12 mouse cellular contexts compared by ENCODE assay signal in genomic region chr11:54007717-54008116, GRCm38 (mm10). TPM values are rescaled to one million over a fixed set of nuclear protein-coding genes. Genes with fewer than 3 reads are reported as not detected.
DNase-seq lines count a peak whose midpoint lies in the region; ATAC-seq and TF ChIP-seq lines count a peak whose summit lies in the region.
"Had no signal": no experiment of that assay in that cellular context is flagged by ENCODE, and none has a peak within 500 bp of the region (broad histone marks: within the 10 kb centered on the region; RNA-seq: fewer than 3 reads in every experiment).

No protein-coding gene starts in this region.

- peak; percentile 80 for ATAC-seq in forebrain, postnatal 0 days
- ATAC-seq in forebrain, embryonic 13.5 days = no peak
- ATAC-seq in liver, embryonic 16.5 days (ENCODE audit: low read depth) = no peak
- no peak for ATAC-seq in megakaryocyte, adult 5-6 weeks (ENCODE audit: poor library complexity, severe bottlenecking)
- ATAC-seq: intestine, postnatal 0 days; midbrain, embryonic 13.5 days had no signal

- no peak for TF ChIP-seq CTCF in forebrain, postnatal 0 days (IDR thresholded peaks at IDR 0.05; ENCODE audit: low read depth)

- WGBS in forebrain, postnatal 0 days = 79% methylated on average over 11 of the region's 11 CpGs
- 93% methylated on average over 11 of the region's 11 CpGs for WGBS in forebrain, embryonic 13.5 days
- WGBS in liver, embryonic 16.5 days (ENCODE audit: insufficient replicate concordance) = 91% methylated on average over 11 of the region's 11 CpGs

- H3K9ac ChIP-seq in forebrain, postnatal 0 days = no peak overlapping the region
- H3K9ac ChIP-seq in forebrain, embryonic 13.5 days = no peak overlapping the region
- no peak overlapping the region for H3K9ac ChIP-seq in liver, embryonic 16.5 days (ENCODE audit: low read depth, low read length)
- H3K9ac ChIP-seq: midbrain, embryonic 13.5 days had no signal

- no peak overlapping the region for H3K27ac ChIP-seq in forebrain, postnatal 0 days (ENCODE audit: low read depth, low read length)
- no peak overlapping the region for H3K27ac ChIP-seq in forebrain, embryonic 13.5 days
- peak overlapping the region; percentile 95; the same call in 1 of the 2 replicates for H3K27ac ChIP-seq in liver, embryonic 16.5 days (ENCODE audit: low read length)
- H3K27ac ChIP-seq: layer of hippocampus, adult 2 months; midbrain, embryonic 13.5 days had no signal

- intact Hi-C loops in left cerebral cortex, postnatal 4 days (cut with DNase I) = loop anchor here (10.0 kb wide), 1 partner anchor 527 kb away; no protein-coding TSS in a partner anchor

- DNase-seq in forebrain, postnatal 0 days = peak; percentile 23
- DNase-seq in left cerebral cortex, postnatal 4 days = peak; percentile 88
- DNase-seq in left cerebral cortex, adult 9 months (ENCODE audit: low spot score in 2 of 2) = no peak
- DNase-seq in cerebellum, adult 8-10 months = peak; percentile 83
- no peak for DNase-seq in right cerebral cortex, postnatal 36 days (ENCODE audit: low spot score in 2 of 2)

- no peaks in the 10 kb centered on the region for H3K4me1 ChIP-seq in forebrain, postnatal 0 days (ENCODE audit: insufficient read depth)
- H3K4me1 ChIP-seq in forebrain, embryonic 13.5 days = no peaks in the 10 kb centered on the region
- H3K4me1 ChIP-seq in liver, embryonic 16.5 days (ENCODE audit: control insufficient read depth, low read depth, low read length) = peaks cover 50% of the 10 kb centered on the region
- H3K4me1 ChIP-seq: midbrain, embryonic 13.5 days had no signal

- no peaks in the 10 kb centered on the region for H3K9me3 ChIP-seq in forebrain, postnatal 0 days (ENCODE audit: low read length)
- no peaks in the 10 kb centered on the region for H3K9me3 ChIP-seq in forebrain, embryonic 13.5 days (replicated peaks)
- H3K9me3 ChIP-seq in liver, embryonic 16.5 days (replicated peaks; ENCODE audit: control insufficient read depth, low read length) = no peaks in the 10 kb centered on the region
- H3K9me3 ChIP-seq: midbrain, embryonic 13.5 days had no signal

- H3K36me3 ChIP-seq in forebrain, postnatal 0 days (ENCODE audit: insufficient read depth) = no peaks in the 10 kb centered on the region
- no peaks in the 10 kb centered on the region for H3K36me3 ChIP-seq in forebrain, embryonic 13.5 days (ENCODE audit: poor library complexity, severe bottlenecking)
- H3K36me3 ChIP-seq in liver, embryonic 16.5 days (ENCODE audit: control insufficient read depth, insufficient read depth) = peaks cover 18% of the 10 kb centered on the region
- H3K36me3 ChIP-seq: midbrain, embryonic 13.5 days had no signal

- H3K27me3 ChIP-seq in forebrain, postnatal 0 days (ENCODE audit: insufficient read depth, low read length) = no peaks in the 10 kb centered on the region
- H3K27me3 ChIP-seq in forebrain, embryonic 13.5 days = no peaks in the 10 kb centered on the region
- no peaks in the 10 kb centered on the region for H3K27me3 ChIP-seq in liver, embryonic 16.5 days (ENCODE audit: control insufficient read depth, insufficient read depth, low read depth, low read length)
- H3K27me3 ChIP-seq: midbrain, embryonic 13.5 days had no signal

- no peak overlapping the region for H3K4me3 ChIP-seq in forebrain, postnatal 0 days (ENCODE audit: low read depth, low read length)
- H3K4me3 ChIP-seq in forebrain, embryonic 13.5 days = no peak overlapping the region
- no peak overlapping the region for H3K4me3 ChIP-seq in liver, embryonic 16.5 days (ENCODE audit: low read depth, low read length)
- H3K4me3 ChIP-seq: layer of hippocampus, adult 2 months; midbrain, embryonic 13.5 days had no signal

- no peak overlapping the region for H3K4me2 ChIP-seq in forebrain, postnatal 0 days (ENCODE audit: low read depth)
- H3K4me2 ChIP-seq in forebrain, embryonic 13.5 days = no peak overlapping the region
- no peak overlapping the region for H3K4me2 ChIP-seq in liver, embryonic 16.5 days (ENCODE audit: low read depth, low read length)
- H3K4me2 ChIP-seq: heart, embryonic 11.5 days; midbrain, embryonic 13.5 days had no signal

RNA-seq across cellular contexts. Expression of gene Slc22a4, which starts 20.2 kb away (rescaled TPM):
- 3.7 and 4.7 TPM in 2 replicates for total RNA-seq in forebrain, postnatal 0 days (2014; rRNA removed)
- 3.3 and 4.0 TPM in 2 replicates for polyA plus RNA-seq in forebrain, postnatal 0 days (2015; fragmentation: Nextera tagmentation; extraction: Ambion mirVana)
- polyA plus RNA-seq in forebrain, embryonic 13.5 days (2015; fragmentation: Nextera tagmentation; extraction: Ambion mirVana) = 0.21 and 0.74 TPM in 2 replicates
- total RNA-seq in left cerebral cortex, postnatal 4 days (2021) = 1 to 10 TPM; 4.0 to 4.7 TPM
- 34.8 and 39.3 TPM in 2 replicates for polyA plus RNA-seq in liver, embryonic 16.5 days (2015; fragmentation: Nextera tagmentation; extraction: Ambion mirVana)
- total RNA-seq in megakaryocyte, adult 5-6 weeks (2015) = 6.8 and 11.0 TPM in 2 replicates
- 8.0 and 8.5 TPM in 2 replicates for total RNA-seq in megakaryocyte, adult 5-6 weeks (2017)

RNA-seq across cellular contexts. Expression of gene Slc22a21, which starts 27.6 kb away (rescaled TPM):
- 3.3 and 5.1 TPM in 2 replicates for total RNA-seq in forebrain, postnatal 0 days (2014; rRNA removed)
- 2.4 and 4.8 TPM in 2 replicates for polyA plus RNA-seq in forebrain, postnatal 0 days (2015; fragmentation: Nextera tagmentation; extraction: Ambion mirVana)
- 0.80 and 1.7 TPM in 2 replicates for polyA plus RNA-seq in forebrain, embryonic 13.5 days (2015; fragmentation: Nextera tagmentation; extraction: Ambion mirVana)
- total RNA-seq in left cerebral cortex, postnatal 4 days (2021) = 1 to 10 TPM; 4.1 to 5.7 TPM
- 0.92 and 1.2 TPM in 2 replicates for polyA plus RNA-seq in liver, embryonic 16.5 days (2015; fragmentation: Nextera tagmentation; extraction: Ambion mirVana)
- 1.3 and 1.5 TPM in 2 replicates for total RNA-seq in megakaryocyte, adult 5-6 weeks (2015)
- 0.44 and 0.77 TPM in 2 replicates for total RNA-seq in megakaryocyte, adult 5-6 weeks (2017)

Comparison
In these comparisons a context has a peak if more than half of its experiments do, and no peak if none do; other contexts are left out.
1. DNase-seq: peak in forebrain, postnatal 0 days (single experiment), left cerebral cortex, postnatal 4 days (single experiment) and cerebellum, adult 8-10 months (single experiment); none in left cerebral cortex, adult 9 months (0 of 2) and right cerebral cortex, postnatal 36 days (0 of 2).